Mouse (Mus musculus) heart, postnatal 0 days (tissue): ENCODE measurements around the gene Nav2.

ENCODE experiments used
- CTCF ChIP-seq: IDR thresholded peaks from 2 replicates; pipeline ENCODE4 v1.5.1; 2016; ENCODE audit warnings: antibody characterized with exemption, control low read depth, low read depth
- EP300 ChIP-seq: IDR thresholded peaks from 2 replicates; pipeline ENCODE4 v1.6.1; 2016; ENCODE audit warnings: antibody characterized with exemption, low read depth

GRCm38 (mm10) chr7:49303600-49304411 is 395.3 kb downstream of the Nav2 start:
- TF ChIP-seq CTCF: no peak
- no peak for TF ChIP-seq EP300
